Mouse (Mus musculus): ENCODE measurements at regions not wholly inside any gene's neighbourhood (a gene's known extent, or its start where the extent isn't known, plus 50 kb on each side); places are given as distances from the start of the nearest gene placed in this dataset.
"Not testable (repeated sequence)": the region's sequence is repeated elsewhere in the genome, so short reads cannot be mapped to it uniquely, and the experiment has no call there.

DNA sequence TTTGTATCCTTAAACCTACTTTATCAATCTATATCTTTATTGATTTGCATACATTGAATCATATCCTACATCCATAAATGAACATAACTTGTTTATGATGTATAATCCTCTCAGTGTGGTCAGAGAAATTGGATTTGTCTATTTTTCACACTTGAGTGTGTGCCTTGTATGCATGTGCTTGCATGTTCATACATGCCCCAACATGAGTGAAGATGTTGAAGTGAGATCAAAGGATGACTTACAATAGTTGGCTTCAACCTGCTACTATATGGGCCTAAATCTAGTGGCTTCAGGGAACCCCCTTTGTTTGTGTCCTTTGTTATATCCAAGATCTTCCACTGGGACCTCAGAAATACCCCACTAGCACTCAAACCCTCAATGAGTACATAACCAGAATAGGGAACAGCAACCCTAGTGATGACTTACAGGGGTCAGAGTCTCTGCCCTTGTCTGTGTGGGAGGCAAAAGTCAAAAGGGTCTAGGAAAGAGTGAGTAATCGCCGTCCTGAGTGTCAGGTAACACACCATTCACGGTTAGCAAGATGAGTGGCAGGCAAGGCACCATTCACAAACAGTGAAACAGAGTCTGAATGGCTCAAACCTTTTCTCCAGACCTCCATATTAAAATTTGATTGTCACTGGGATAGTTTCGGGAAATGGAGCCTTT is 236.3 kb downstream of the Lpin1 start:
- DNase-seq, result no peak

DNA sequence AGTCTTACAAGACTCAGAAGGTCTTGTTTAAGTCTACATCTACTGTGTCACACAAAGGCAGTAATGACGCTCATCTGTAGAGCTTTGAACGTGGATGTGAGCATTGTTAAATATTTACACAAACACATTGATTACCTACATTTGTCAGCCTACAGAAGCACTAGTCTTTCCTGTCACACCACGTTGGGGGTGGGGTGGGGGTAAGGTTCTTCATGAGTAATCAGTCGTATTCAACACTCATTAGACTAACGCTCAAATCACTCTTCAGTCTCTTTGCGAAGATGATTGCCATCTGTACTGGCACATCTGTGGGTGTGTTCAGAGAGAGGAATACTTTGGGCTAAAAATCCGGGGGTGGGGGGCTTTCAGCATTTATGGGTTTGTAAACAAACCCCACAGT is 240.7 kb downstream of the Lpin1 start:
- no peak for DNase-seq

DNA sequence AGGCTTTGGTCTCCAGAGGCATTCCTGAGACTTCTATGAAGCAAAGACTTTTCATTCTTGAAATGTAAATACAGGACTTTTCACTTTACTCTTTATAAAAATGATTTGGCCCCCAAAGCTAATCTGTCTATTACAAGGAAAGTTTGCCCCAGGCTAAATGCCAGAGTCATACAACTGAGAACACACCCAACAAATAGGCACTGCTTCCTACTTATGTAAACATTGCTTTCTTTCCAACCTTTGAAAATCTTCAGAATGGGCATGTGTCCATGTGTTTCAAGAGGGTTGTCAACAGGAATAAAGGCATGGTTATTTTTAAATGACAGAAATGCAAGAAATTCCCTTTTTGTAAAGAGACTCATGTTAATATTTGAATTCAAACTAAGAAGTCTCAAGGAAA is 248.4 kb downstream of the Lpin1 start:
- no peak for DNase-seq

DNA sequence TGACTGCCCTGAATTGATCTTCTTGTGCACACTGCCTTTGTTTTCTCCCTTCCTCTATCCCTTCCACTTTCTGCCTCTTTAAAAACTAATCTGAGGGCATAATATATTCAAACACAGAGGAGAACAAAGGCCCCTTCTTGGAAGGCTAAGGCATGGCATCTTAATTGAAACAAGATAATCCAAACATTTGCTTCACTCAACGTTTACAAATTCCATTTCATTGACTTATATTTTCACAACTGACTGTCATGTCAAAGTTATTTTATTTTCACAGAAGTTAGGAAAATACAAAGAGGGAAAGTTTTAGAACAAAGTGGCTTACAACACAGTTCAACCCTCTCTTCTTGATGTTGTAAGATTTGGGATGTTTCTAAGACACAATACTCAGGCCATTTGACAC is 251.9 kb downstream of the Lpin1 start:
- no peak for DNase-seq

DNA sequence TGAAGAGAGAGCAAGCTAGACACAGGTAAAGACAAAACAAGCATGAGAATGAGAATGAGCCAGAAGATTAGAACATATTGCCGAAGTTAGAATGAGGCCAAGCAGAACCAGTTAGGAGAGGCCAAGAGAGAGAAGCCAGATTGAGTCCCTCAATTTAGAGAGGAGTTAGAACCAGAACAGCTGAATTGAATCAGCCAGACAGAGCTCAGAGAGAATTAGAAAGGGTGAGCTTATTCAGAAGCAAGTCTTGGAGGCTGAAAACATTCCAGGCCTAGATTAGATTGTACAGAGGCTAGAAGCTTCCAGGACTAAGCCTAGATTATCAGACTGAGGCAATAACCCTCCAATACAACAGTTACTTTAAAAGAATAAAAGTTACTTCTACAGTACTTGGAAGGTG is 256.1 kb downstream of the Lpin1 start:
- no peak for DNase-seq

DNA sequence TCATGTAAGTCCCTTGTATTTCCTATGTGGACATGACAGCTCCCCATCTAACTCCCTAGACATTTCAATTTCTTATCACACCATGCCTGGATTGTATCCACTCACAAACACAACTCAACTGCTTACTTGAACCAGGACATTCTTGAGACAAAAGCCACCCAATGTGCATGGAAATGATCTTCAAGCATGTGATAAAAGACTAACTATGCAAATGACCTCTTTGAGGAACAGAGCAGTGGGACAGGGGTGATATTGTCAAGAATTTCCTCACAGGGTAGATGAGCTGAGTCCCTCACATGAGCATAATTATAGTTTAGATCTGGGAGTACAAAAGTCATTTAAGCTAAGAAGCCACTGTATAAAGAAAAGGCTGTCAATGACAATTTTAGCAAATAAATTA is 259.0 kb downstream of the Lpin1 start:
- DNase-seq, result no peak

DNA sequence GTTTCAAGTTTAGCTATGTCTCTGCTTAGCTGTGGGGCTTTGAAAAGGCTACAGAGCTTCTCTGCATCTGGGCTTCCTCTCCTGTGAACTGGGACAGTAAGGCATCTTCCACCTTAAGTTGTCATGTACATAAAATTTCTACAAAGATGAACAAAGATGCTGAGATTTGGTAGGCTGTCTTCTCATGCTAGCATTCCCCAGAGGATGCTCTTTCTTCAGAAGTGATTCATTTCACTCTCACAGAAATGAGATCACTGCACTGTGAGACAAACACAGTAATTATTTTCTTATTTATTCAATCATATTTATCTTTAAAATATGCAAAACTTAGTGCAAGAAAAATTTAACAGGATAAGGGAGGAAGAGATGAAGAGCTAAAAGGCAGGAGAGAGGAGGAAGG is 261.5 kb downstream of the Lpin1 start:
- no peak for DNase-seq

DNA sequence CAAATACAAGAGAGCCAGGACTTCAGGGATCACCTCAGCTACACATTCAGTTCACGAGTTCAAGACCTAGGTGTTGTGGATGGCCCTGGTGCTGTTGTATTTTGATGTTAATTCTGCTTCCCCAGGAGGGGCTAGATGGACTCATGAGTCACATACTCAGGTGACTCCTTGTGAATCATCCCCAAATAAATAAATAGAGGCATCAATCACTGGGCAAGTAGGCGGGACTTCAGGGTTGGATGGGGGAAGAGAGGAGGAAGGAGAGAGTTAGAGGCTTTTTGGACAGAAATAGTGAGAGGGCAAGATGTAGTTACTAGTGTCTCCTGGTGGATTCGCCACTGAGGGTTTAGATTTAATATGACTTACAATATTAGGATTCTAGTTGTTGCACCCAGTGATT is 266.7 kb downstream of the Lpin1 start:
- no peak for DNase-seq

DNA sequence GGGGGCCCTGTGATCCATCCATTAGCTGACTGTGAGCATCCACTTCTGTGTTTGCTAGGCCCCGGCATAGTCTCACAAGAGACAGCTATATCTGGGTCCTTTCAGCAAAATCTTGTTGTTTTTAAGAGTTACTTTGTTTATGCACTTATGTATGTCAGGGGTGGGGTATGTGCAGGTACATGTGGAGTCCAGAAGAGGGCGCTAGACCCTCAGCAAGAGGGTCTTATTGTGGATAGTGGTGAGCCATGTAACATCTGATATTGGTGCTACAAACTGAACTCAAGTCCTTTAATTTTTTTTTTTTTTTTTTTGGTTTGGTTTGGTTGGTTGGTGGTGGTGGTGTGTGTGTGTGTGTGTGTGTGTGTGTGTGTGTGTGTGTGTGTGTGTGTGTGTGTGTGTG is 268.7 kb downstream of the Lpin1 start:
- DNase-seq, result not testable (repeated sequence)

DNA sequence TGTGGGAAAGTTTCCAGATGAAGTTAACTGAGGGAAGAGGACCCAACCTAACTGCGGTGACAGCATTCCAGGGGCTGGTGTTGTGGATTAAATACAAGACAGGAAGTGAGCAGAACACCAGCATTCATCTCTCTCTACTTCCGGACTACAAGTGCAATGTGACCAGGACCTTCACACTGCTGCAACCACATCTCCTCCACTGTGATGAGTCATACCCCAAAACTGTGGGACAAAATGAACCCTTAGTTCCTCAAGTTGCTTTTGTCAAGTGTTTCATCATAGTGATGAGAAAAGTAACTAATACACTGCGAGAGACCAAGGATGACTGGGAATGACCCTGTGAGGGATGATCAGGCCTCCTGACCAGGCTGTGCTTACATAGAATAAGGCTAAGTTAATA is 279.3 kb downstream of the Lpin1 start:
- DNase-seq, result no peak

DNA sequence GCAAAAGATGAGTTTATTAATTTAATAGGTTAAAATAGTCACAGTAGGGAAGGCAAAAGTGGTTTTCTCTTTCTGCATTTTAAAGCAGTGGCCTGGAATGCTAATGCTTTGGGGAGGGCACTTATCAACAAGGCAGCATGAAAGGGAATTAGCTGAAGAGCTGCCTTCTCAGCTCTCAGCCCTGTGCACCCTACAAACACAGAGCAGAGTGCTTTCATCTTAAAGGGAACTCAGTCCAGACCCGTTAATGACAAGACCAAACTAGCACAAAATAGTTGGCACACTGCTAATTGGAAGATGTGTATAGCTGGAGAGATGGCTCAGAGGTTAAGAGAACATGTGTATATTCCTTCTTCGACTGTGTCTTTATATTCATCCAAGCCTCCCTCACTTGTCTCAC is 281.6 kb downstream of the Lpin1 start:
- no peak for DNase-seq

DNA sequence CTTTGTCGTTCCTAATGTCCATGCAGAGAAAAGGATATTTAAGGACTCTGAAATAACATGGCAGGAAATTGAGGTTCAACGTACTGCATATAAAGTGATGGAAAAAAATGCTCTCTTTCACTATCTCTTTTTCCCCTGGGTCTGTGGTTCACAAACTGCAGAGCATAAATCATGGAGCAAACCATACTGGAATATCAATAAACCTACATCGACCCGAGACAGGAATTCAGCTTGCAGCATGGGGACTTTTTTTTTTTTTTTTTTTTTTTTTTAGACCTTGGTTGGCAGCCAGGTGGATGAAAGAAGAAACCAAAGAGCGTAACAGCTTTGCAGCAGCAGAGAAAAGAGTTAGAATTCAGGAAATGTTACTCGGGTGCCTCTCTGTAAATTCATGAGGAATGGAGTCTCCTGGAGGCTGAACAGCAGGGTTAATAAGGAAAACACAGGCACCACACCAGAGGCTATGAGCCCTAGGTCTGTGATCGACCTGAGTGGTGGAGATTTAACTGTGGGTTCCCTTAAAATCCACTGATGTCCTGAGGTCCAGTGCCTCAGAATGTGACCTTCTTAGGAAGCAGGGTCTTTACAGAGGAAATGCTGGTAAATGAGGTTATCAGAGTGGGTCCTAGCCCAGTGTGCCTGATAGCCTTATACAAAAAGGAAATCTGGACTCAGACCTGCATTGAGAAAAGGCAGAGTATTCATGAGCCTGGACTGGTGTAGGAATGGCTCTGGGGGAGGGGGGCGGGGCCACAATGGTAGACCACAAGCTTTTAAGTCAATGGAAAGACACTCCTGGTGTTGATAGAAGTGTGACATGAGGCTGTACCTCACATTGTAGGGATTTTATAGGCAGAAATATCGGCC is 290.0 kb downstream of the Lpin1 start:
- DNase-seq, result no peak

DNA sequence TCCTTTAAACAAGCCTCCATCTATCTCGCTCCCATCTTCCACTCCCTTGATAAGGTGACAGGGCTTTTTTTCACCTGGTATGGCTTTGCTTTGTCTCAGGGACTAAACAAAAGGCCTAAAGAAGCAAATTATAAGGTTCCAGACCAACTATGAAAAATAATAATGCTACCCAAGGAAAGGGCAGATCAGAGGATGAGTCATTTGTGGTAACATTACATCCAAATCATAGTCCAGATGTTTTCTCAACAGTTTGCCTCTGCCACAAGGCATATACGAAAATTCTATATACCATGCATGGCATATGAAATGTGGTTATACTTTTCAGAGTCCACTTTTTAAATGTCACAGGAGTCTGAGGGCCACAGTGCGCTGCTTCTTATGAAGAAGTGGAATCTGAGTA is 302.7 kb downstream of the Lpin1 start:
- no peak for DNase-seq

DNA sequence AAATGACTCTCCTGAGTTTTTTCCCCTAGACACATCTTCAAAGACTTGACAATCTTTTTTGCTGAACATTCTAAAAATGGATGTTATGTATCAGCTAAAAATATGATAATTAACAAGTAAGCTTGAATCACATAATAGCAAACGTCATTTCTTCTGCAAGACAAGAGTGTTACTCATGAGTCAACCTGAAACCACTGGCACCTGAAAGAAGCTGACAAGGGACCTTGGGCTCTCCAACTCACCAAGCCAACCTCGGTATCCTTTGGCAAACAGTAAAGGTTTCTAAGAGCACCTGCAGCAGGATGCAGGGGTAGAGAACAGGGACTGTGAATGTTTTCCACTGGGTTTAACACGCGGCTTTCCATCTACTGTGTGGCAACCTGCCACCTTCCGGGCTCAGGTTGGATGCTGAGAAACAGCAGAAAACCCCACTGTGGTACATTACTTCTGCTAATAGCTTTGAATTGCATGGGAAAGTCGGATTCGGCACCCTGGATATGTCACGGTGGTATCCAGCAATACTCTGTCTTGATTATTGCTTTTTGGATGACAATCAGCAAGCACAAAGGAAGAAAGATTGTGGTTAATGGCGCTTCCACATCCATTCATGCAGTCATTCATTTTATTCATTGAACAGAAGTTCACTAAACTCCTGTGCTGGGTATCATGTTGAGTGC is 305.9 kb downstream of the Lpin1 start:
- DNase-seq, result no peak

DNA sequence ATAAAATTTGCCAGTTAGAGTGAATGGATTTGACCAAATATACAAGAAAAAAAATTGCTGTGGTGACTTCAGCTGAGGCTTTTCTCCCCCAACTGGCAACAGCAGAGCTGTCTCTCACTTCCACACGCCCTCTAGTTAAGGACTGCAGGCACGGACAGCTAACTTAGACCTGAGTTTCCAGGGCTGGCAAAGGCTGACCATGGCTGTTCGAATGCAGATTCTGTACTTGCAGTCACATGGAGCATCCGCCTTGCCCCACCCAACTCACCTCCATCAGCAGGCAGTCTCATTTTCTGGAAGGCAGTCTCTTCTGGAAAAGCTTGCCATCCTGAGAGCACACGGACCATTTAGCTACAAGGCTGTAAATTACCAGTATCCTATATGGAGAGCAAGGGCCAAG is 325.7 kb downstream of the Lpin1 start:
- DNase-seq, result no peak

DNA sequence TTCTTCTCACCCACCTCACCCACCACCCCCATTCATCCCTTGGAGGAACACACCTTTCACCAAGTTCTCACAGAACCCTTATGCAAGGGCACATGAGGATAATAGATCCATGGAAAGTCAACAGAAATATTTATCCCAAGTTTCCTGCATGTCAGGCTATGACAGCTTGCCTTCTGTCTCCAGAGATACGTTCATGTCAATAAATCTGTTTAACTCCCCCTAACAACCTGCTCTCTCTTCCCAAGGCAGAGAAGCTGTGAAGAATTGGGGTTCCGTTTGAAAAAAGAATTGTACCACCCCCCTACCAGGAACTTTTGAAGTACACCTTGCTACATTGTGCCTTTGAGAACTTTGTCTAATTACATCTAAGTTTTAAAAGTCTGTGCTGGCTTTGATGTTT is 331.6 kb downstream of the Lpin1 start:
- no peak for DNase-seq

DNA sequence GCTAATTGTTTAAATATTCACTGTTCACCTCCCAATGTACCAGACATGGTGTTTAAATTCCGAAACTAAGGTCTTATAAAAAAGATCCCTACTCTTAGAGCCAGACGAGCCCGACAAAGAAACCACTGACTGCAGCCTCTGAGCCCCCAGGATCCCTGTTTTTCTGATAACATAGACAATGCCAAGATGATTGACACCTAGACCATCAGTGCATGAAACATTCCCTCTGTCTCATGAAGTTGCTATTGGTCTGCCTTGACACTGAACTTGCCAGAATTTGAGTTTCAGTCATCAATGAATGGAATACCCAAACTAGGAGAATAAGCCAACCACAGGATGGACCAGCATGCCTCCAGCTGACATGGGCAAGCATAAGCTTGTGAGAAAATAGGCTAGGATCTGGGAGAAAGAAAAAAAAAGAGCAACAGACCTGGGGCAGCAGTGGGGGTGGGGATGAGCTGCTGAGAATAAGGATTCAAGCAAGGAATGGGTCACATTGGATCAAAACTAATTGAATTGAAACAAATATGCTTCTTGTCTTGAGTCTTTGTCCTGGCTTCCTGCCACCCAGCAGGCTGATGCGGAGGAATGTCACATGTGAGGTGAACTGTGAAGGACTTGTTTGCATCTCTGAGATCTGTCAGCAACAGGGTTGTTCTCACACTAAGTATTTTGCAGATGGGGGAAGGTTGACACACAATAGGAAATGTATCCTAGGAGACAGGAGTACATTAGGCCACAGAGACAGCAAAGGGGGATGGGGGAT is 333.0 kb downstream of the Lpin1 start:
- no peak for DNase-seq

DNA sequence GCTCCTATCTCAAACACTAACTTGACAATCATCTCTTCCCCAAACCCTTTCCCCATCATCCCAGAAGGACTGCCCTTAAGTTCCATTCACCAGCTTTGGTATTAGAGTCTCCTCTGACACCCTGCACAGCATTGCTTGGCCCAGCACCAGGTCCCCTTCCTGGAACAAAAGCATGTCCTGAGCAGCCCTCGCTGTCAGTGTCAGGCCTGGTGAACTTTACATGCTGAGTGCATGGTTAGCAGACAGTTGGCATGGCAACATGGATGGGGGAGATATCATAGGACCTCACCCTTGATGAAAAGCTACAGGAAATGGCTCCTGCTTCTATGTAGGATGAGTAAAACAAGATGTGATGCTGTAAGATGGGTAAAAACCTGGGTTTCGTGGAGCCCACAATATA is 333.6 kb downstream of the Lpin1 start:
- no peak for DNase-seq

DNA sequence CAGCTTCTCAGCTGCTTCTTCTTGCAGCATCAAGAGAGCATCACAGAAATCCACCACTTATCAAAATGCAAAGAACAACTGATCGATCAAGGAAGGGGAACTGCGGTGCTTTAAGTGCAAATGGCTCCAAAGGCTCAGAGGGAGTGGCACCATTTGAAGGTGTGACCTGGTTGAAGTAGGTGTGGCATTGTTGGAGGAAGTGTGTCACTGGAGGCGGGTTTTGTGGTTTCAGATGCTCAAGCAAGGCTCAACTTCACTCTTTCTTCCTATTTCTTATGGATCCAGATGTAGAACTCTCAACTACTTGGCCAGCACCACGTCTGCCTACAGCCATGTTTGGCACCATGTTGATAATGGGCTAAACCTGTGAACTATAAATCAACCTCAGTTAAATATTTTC is 334.5 kb downstream of the Lpin1 start:
- DNase-seq, result no peak

DNA sequence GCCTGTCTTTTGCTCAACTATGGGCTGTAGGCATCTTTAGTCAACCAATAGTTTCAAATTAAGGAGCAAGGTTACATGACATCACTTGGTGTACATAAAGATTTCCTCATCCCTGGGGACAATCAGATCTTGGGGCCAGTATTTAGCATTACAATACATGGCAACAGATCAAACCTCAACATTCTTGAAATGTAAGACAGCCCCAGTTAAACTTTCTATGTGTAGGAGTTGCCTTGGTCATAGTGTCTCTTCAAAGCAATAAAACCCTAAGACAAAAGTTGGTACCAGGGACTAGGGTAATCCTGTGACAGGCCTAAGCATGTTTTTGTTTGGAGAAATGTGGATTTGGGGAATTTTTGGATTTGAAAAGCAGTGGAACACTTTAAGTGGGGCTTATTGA is 338.3 kb downstream of the Lpin1 start:
- DNase-seq, result no peak

DNA sequence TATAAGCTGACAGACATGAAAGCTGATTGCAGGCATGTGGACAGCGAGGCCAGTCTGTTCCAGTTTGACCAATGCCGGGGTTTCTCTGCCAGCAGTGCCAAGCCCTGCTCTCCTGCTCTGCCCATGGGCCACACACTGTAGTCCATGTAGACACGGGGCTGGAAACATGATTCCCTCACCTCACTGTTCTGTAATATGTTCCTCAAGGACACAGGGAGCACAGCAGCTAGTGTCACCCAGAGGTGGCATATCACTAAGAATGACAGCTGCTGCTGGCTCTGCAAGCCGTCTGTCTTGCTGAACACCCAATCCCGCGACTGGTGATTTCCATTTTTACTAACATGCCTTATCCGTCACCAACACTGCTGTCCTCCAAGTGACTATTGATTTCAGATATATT is 339.9 kb downstream of the Lpin1 start:
- DNase-seq, result no peak

DNA sequence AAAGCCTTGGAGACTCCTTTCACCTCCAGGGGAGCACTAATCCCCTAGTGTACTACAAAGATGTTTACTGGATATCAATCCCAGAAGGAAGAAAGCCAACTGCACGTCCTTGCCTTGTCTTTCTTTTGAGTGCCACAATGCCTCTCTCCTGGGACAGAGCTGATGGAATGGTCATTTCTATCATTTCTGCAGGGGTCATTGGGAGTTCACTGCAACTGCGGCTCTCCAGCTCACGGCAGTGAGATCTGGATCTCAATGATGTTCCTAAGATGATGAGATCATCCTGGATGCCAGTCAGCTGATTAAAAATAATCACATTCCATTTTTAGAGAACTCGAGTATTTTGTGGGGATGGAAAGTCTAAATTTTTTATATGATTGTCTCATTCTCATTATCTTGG is 341.1 kb downstream of the Lpin1 start:
- no peak for DNase-seq

DNA sequence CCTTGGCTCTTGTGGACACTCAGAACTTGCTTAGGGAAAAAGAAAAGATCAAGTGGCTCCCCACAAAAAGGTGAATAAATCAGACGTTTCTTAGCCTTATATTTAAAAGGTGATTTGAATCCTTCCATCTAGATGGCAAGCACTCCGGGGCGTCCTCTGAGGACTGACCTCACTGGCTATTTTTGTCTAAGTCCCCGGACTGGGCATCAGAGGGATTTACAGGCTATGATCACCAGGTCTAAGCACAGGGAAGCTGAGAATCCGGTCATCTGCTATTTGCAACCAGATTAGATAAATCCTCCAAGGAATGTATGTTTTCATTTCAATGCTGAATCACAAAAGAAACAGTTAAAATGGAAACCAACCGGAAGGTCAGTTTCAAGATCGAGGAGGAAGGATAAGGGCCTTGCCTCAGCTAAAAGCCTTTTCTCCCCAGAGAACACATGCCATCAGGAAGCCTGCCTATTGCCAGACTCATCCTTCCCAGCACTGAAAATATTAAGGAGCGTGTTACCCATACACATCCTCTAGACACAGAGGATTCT is 342.1 kb downstream of the Lpin1 start:
- no peak for DNase-seq

Measured in cerebellum, adult 8-10 months (tissue).